Mouse (Mus musculus) E14TG2a.4 (cell line): Measurements from ENCODE around the gene Scg3.

ENCODE experiments used
- CTCF ChIP-seq: conservative IDR thresholded peaks from 2 replicates; pipeline ENCODE4 v1.5.1; 2014; ENCODE audit warnings: low read length
- NANOG ChIP-seq: IDR thresholded peaks from 2 replicates; pipeline ENCODE4 v1.6.1; 2014; ENCODE audit warnings: borderline replicate concordance, low read length, mixed read lengths
- POU5F1 ChIP-seq: IDR thresholded peaks from 2 replicates; pipeline ENCODE4 v1.6.1; 2014; ENCODE audit warnings: low read length, borderline replicate concordance

- TF ChIP-seq CTCF: no peak
- TF ChIP-seq POU5F1: no peak
- TF ChIP-seq NANOG: no peak
Observed at GRCm38 (mm10) chr9:75683426-75684191, at the start of gene Scg3.
